Mouse (Mus musculus) cortical plate, adult 2 months (tissue): ENCODE measurements around the gene Slc44a2.

Experiments
- CTCF ChIP-seq: fragments of 200-500 bp; IDR thresholded peaks from 2 replicates; pipeline ENCODE4 v1.5.1; 2011; ENCODE audit warnings: mild to moderate bottlenecking, control low read depth, low read length; ENCODE audit not compliant: insufficient read depth; ENCODE audit errors: extremely low read depth
- POLR2A ChIP-seq: fragments of 200-500 bp; IDR thresholded peaks from 2 replicates; pipeline ENCODE4 v1.6.1; 2011; ENCODE audit warnings: mild to moderate bottlenecking, low read length, control low read depth; ENCODE audit not compliant: insufficient read depth; ENCODE audit errors: extremely low read depth

DNA sequence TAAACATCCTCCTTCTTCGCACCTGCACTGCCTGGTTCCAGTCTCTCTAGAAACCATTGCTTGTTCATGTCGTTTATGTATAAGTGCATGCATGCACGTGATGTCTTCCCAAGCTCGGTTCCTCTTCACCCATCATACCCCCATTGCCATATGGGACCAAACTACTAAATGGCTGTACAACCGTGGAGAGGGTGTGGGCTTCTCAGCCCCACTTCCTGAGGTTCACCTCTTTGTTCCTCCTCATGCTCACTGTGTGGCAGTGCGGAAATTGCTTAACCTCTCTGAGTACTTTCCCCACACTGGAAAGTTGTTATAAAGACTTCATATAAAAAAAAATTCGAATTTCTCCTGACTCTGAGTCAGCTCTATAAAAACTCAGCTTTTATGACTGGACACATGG is 3.8 kb upstream of the Slc44a2 start:
- TF ChIP-seq CTCF, result no peak
- TF ChIP-seq POLR2A, result no peak
